Mouse (Mus musculus) cerebellum, adult 2 months (tissue): ENCODE measurements around the gene Lactb.

Experiments used
- CTCF ChIP-seq: fragments of 200-500 bp; IDR thresholded peaks from 2 replicates; pipeline ENCODE4 v1.5.1; 2011; ENCODE audit warnings: low read depth, mild to moderate bottlenecking, control low read depth, low read length, moderate library complexity, borderline replicate concordance; ENCODE audit not compliant: insufficient read depth
- POLR2A ChIP-seq: fragments of 200-500 bp; IDR thresholded peaks from 2 replicates; pipeline ENCODE4 v1.6.1; 2011; ENCODE audit warnings: low read length, control low read depth, borderline replicate concordance; ENCODE audit not compliant: insufficient read depth

GRCm38 (mm10) chr9:66988888-66989414, 13.7 kb upstream of the Lactb start:
- TF ChIP-seq CTCF (no peak), POLR2A (no peak)
